Mouse (Mus musculus) liver, adult 2 months (tissue): Measurements from ENCODE around the gene Top2b. TPM values are rescaled to one million over a fixed set of nuclear protein-coding genes. Genes with fewer than 3 reads are reported as not detected.

ENCODE experiments used
- DNase-seq: peaks from one replicate; pipeline ENCODE4 v3.0.0-alpha.2; 2011; ENCODE audit warnings: low read depth, low spot score; ENCODE audit errors: extremely low read depth
- H3K27ac ChIP-seq: fragments of 200-500 bp; replicated peaks from 2 replicates; pipeline ENCODE4 v1.5.1; 2012; ENCODE audit warnings: low read depth, mild to moderate bottlenecking, control low read depth, inconsistent platforms, low read length; ENCODE audit not compliant: insufficient read depth
- H3K27me3 ChIP-seq: fragments of 200-500 bp; 2 replicates; pipeline ENCODE4 v1.6.1; 2012; ENCODE audit warnings: mild to moderate bottlenecking, moderate library complexity, low read length, inconsistent platforms; ENCODE audit not compliant: control insufficient read depth, insufficient read depth
- H3K36me3 ChIP-seq: fragments of 200-500 bp; 2 replicates; pipeline ENCODE4 v1.6.1; 2012; ENCODE audit warnings: low read length, inconsistent platforms; ENCODE audit not compliant: control insufficient read depth, insufficient read depth
- H3K4me1 ChIP-seq: fragments of 200-500 bp; 2 replicates; pipeline ENCODE4 v1.6.1; 2011; ENCODE audit warnings: low read length; ENCODE audit not compliant: control insufficient read depth, insufficient read depth
- H3K4me3 ChIP-seq: fragments of 200-500 bp; 2 replicates; pipeline ENCODE4 v1.5.1; 2011; ENCODE audit warnings: low read depth, mild to moderate bottlenecking, control low read depth, low read length, moderate library complexity; ENCODE audit not compliant: insufficient read depth
- H3K79me2 ChIP-seq: fragments of 200-500 bp; 2 replicates; pipeline ENCODE4 v1.6.1; 2012; ENCODE audit warnings: inconsistent platforms, mild to moderate bottlenecking, low read length, moderate library complexity; ENCODE audit not compliant: control insufficient read depth, insufficient read depth
- H3K9ac ChIP-seq: fragments of 200-500 bp; 2 replicates; pipeline ENCODE4 v1.6.1; 2012; ENCODE audit warnings: low read depth, mild to moderate bottlenecking, control low read depth, inconsistent platforms, low read length
- CTCF ChIP-seq: fragments of 200-500 bp; IDR thresholded peaks from 2 replicates; pipeline ENCODE4 v1.5.1; 2011; ENCODE audit warnings: low read depth, low read length, control low read depth
- POLR2A ChIP-seq: fragments of 200-500 bp; IDR thresholded peaks from 2 replicates; pipeline ENCODE4 v1.6.1; 2011; ENCODE audit warnings: low read length, control low read depth; ENCODE audit not compliant: insufficient read depth; ENCODE audit errors: extremely low read depth
- WGBS: fragments of 180-500 bp; shearing (Covaris S2); methylation state at CpG from one replicate; pipeline ENCODE4 v1.1.7; 2018; 5-methylcytosine and 5-hydroxymethylcytosine counted together
- polyA plus RNA-seq: library from polyadenylated mRNA; depleted of rRNA; stranded (reverse); fragments of >200 nt; gene quantifications from 2 replicates; pipeline ENCODE4 v1.2.3, GENCODE M21; 2012
- total RNA-seq: library from RNA; depleted of rRNA; stranded (reverse); fragments of >200 nt; gene quantifications from 2 replicates; pipeline ENCODE4 v1.2.3, GENCODE M21; 2014

Top2b gene
- total and polyA plus RNA-seq, 2 experiments: 3.2 to 56.3 TPM

DNA sequence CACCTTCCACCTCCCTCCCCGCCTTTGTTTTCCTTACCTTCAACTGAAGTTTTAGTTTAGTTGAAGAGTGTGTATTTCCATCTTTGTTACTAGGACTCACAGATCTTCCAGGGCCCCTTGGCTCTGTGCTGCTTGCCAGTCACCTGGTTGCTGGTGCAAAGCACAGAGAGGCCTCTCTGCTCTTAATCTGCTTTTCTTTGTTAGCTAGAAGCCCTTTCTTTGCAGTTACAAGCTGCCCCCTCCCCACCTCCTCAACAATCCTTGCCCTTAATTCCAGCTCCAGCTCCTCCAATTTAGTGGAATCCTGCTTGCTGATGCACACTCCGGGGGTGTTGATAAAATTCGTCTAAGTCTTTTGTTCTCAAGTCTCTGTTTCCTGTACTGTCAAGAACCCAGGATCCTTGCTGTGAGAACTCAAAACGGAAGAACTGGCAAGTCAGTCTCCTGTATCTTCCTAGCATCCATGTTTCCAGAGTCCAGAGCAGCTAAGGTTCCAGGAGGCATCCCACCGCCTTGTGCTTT is 36.0 kb upstream of the Top2b start:
- no peak overlapping the region for H3K27ac ChIP-seq
- WGBS: 59% methylated on average over 5 of the region's 5 CpGs
- H3K4me3 ChIP-seq: no peak overlapping the region
- no peaks in the 10 kb centered on the region for H3K4me1 ChIP-seq
- DNase-seq: no peak
- no peak overlapping the region for H3K9ac ChIP-seq
- H3K27me3 ChIP-seq: no peaks in the 10 kb centered on the region
- TF ChIP-seq POLR2A: no peak
- TF ChIP-seq CTCF: no peak
- H3K36me3 ChIP-seq: no peaks in the 10 kb centered on the region
- no peaks in the 10 kb centered on the region for H3K79me2 ChIP-seq

DNA sequence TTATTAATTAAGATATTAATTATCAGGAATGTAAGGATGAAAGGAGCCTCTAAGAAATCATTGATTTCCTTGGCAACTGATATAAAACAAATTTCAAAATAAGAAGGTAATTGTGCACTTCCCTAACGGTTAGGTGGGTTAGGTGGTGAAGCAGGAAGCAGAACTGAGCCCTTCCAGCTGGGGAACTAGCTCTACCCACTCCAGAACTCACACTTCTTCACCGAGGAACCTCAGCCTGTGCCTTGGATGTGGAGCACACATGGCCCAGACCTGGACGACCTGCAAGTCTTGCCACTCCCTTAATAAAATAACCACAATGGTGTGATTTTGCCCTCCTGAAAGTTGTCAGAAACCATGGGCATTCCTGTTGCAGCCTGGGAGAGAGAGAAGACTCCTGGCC is 35.2 kb upstream of the Top2b start:
- no peak for DNase-seq
- Histone ChIP-seq H3K36me3 (no peaks in the 10 kb centered on the region), H3K4me3 (no peak overlapping the region), H3K27ac (no peak overlapping the region), H3K27me3 (no peaks in the 10 kb centered on the region), H3K79me2 (no peaks in the 10 kb centered on the region), H3K4me1 (no peaks in the 10 kb centered on the region), H3K9ac (no peak overlapping the region)
- WGBS: 73% methylated on average over 3 of the region's 3 CpGs
- TF ChIP-seq CTCF (no peak), POLR2A (no peak)

DNA sequence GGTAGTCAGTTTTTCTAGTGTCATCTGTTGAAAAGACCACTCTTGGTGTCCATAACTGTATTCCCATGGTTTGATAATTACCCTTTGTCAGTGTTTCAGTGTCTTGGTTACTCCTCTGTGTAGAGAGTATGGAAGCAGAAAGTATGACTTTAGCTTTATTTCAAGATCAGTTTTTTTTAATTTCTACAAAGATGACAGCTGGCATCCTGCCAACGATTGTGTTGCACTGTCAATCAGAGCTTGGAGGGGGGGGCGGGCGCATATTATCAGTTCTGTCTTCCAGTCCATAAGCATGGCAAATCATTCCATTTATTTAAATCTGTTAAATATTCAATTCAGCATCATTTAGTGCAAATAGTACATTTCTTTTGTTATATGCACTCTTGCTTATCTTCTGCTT is 30.7 kb upstream of the Top2b start:
- 78% methylated on average over 3 of the region's 3 CpGs for WGBS

DNA sequence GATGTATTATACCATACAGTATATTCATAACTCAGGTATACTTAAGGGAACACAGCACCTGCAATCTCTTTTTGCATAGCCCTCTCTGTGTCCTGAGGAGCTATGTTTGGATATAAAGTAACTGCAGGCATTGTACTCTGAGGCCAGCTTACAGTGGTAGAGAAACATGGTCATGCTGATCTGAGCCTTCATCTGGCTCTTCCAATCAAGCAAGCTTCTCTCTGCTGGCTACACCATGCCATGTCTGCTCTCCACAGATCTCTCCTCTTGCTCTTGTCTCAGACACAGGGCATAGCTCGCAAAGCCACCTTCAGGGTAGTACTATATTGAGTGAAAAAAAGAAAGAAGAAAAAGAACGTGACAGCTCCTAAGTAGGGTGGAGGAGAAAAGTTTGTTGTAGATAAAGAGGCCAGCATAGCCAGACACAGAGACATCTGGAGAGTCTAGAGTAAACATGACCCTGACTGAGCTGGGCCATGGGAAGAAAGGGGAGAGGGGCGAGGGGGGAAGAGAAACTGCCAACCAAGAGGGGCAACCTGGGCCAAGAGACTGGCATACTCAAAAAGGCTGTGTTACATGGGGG is 29.1 kb upstream of the Top2b start:
- Histone ChIP-seq H3K27me3 (no peaks in the 10 kb centered on the region), H3K4me1 (no peaks in the 10 kb centered on the region), H3K36me3 (no peaks in the 10 kb centered on the region), H3K4me3 (no peak overlapping the region), H3K79me2 (no peaks in the 10 kb centered on the region), H3K9ac (no peak overlapping the region), H3K27ac (no peak overlapping the region)
- TF ChIP-seq POLR2A (no peak), CTCF (no peak)
- WGBS: 58% methylated on average over 3 of the region's 3 CpGs
- DNase-seq: no peak

More for the DNA sequence above, 30.7 kb upstream of the Top2b start:
- Histone ChIP-seq H3K9ac (no peak overlapping the region), H3K79me2 (no peaks in the 10 kb centered on the region), H3K4me3 (no peak overlapping the region), H3K36me3 (no peaks in the 10 kb centered on the region), H3K4me1 (no peaks in the 10 kb centered on the region), H3K27me3 (no peaks in the 10 kb centered on the region), H3K27ac (no peak overlapping the region)
- TF ChIP-seq POLR2A: no peak
- TF ChIP-seq CTCF: no peak
- no peak for DNase-seq

DNA sequence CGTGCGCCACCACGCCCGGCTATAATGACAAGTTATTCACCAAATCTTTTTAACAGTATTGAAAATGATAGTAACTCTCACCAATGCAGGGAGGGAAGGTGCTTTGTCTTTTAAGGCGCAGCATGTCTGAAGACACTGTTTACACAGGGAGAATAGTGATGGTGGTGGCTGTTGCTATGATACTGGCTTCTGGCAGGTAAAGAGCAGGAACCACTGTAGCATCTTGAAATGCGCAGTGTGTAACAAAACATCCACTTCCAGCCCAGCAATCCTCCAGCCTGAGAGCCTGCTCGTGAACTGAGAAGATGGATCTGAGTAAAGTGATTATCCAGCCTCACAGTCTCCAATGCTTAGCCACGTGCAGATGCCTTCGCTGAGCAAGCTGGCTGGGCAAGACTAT is 17.5 kb upstream of the Top2b start:
- DNase-seq: no peak

DNA sequence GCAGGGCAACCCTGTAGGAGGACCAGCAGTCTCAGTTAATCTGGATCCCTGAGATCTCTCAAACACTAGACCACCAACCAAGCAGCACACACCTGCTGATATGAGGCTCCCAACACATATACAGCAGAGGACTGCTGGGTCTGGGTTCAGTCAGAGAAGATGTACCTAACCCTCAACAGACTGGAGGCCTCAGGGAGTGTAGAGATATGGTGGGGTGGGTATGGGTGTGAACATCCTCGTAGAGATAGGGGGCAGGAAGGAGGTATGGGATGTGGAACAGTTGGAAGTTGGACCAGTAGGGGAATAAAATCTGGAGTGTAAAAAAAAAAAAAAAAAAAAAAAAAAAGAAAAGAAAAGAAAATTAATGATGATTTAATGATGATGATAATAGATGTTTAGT is 5.3 kb upstream of the Top2b start:
- Histone ChIP-seq H3K4me3 (no peak overlapping the region), H3K79me2 (no peaks in the 10 kb centered on the region; the same call in 1 of the 2 replicates), H3K4me1 (peaks cover 6% of the 10 kb centered on the region; the same call in 1 of the 2 replicates), H3K27me3 (no peaks in the 10 kb centered on the region), H3K9ac (no peak overlapping the region), H3K36me3 (no peaks in the 10 kb centered on the region), H3K27ac (no peak overlapping the region)
- TF ChIP-seq POLR2A (no peak), CTCF (no peak)
- WGBS: 71% methylated on average over 1 of the region's 1 CpGs
- no peak for DNase-seq

More for the DNA sequence above, 17.5 kb upstream of the Top2b start:
- Histone ChIP-seq H3K9ac (no peak overlapping the region), H3K4me1 (no peaks in the 10 kb centered on the region), H3K4me3 (no peak overlapping the region), H3K79me2 (no peaks in the 10 kb centered on the region), H3K27me3 (no peaks in the 10 kb centered on the region), H3K27ac (no peak overlapping the region), H3K36me3 (no peaks in the 10 kb centered on the region)
- 85% methylated on average over 9 of the region's 9 CpGs for WGBS
- TF ChIP-seq POLR2A: no peak
- no peak for TF ChIP-seq CTCF
